Mouse (Mus musculus): ENCODE measurements around the gene Frmd4b. TPM values are rescaled to one million over a fixed set of nuclear protein-coding genes. Genes with fewer than 3 reads are reported as not detected.

Gene Frmd4b
- total RNA-seq, 2 experiments from 2014 or later, result 32.8 to 36.3 TPM

DNA sequence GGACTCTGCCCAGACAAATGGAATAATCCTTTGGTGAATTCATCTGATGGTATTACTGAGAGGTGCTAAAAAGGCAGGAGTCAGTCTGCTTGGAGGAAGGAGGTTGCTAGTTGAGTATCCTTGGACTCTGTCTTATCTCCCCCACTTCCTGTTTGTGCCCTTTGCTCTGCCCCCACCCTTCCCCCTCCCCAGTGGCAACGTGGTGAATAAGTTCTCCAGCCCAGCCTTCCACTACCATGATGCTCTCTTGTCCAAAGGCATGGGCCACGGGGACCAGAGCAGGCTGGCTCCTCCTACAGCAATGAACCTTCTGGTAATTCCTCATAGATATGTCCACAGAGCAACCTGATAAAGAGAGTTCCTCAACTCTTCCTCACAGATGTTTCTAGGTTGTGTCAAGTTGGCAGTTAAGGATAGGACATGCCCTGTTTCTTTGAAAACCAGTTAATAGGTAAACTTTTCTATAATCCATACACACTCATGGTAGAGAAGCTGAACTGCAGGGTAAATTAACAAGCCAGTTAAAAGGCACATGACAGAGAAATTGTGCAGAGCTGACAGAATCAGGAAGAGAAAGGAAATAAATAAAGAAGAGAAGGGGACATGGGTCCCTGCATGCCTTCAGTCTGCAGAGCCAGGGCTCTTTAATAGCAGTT is 187.5 kb downstream of the Frmd4b start:
- DNase-seq (ENCODE audit: low spot score in 2 of 2), result no peak

DNA sequence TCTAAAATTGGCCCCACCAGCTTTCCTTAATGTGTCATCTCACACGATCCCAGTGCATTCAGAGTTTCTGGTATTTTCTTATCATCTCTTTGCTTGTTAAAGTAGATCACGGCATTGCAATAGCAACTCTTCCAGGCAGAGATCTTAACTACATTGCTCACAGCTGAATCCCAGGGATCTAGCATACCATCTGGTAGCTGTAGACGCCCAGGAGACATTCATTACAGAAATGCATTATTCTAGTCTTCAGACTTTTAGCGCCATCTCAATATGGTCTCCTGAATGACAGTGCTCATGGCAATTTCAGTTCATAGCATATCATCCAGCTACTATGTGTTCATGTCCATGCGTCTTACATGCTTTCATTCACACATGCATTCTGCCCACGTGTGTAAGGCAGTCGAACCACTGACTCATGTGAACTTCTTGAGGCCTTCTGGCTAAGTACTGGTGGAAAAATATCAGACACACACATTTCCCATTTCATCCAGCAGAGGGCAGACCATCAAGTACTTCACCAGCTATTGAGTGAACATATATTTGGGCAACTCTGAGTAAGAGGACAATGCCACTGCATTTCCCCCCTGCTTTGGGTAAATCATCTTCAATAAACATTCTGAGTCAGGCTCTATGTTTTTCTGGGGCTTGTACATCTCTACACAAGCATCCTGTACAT is 197.4 kb downstream of the Frmd4b start:
- DNase-seq (ENCODE audit: low spot score in 2 of 2), result peak; percentile 79 to 84

DNA sequence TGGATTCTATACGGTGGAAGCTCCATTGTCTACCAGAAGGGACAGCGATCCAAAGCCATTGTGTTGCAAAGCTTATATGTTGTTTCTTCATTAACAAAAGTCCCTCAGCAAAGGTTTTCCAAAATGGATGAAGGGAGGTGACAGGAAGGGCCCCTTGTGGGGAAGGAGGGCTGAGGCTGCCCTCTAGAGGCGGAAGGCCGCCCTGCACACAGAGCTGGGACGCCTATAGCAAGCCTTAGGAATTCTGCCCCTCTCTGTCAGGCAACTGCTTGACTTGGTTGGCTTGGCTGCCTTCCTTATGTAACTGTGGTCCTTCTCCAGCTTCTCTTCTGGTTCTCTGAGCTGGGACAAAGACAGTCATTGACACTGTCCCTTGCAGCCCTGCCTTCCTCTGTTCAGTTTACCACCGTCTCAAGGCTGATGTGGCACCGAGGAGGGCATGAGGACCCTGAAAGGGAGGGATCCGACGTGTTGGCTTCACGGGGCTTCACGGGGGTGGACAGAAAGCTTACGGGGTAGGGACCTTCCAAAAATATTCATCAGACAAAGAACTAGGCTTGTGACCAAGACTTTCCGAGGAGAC is 200.3 kb downstream of the Frmd4b start:
- DNase-seq (ENCODE audit: low spot score in 2 of 2), result peak; percentile 54 to 63

GRCm38 (mm10) chr6:97415578-97415977 is 201.8 kb downstream of the Frmd4b start:
- peak in 1 of 2 experiments; percentile 52 for DNase-seq (ENCODE audit: low spot score in 2 of 2)

DNA sequence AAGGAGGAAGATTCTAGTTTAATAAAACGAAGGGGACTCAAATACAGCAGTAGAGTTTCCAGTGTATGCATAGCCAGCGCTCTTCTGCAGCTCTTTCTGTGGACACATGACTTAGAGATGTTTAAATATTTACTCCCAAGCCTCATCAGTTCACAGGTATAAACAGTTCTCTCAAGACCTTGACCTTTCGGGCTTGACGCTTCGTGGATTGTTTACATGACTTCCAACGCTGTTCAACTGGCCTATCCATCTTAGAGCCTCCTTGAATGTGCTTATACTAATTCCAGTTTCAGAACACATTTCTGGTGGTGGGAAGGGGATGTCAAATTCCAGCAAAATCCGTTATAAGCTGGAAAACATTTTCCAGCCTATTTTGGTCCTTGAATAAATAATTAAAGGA is 203.9 kb downstream of the Frmd4b start:
- DNase-seq (ENCODE audit: low spot score in 2 of 2), result no peak

- DNase-seq (ENCODE audit: low spot score in 2 of 2), result no peak
Observed at GRCm38 (mm10) chr6:97412403-97412802, 204.9 kb downstream of the Frmd4b start.

GRCm38 (mm10) chr6:97411327-97411726 is 206.0 kb downstream of the Frmd4b start:
- no peak for DNase-seq (ENCODE audit: low spot score in 2 of 2)

DNA sequence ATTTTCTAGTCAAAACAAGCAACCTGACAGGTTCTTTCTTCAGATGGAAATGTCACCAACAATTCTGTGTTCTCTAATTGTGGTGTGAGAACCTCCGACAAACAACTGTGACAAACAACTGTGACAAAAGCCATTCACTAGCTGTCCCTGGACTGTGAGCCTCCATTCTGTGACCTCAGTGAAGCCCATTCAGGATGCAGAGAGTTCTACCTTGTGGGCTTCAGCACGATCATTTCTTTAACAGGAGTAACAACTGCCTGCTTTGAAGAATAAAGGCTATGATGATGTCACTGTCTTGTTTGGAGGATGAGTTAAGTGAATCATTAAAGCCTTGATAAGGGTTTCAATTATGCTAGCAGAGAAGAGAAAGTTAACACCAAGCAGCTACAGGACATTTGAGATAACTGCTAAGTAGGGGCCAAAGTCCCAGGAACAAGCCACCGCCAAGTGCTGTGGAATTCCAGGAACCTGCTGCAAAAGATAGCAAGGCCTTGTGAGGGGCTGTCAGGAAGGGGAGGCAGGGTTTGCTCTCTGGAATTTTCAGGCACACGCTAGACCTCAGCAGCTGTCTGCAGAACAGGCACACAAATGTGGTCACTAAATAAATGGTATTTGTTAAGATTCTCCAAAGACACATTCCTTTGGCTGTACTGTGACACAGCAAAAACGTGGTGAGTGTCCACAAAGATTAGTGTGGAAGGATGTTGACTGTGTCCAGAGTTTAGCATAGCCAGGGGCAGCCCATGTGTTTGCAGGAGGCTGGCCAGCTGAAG is 207.7 kb downstream of the Frmd4b start:
- no peak for DNase-seq (ENCODE audit: low spot score in 2 of 2)

GRCm38 (mm10) chr6:97407914-97408313 is 209.4 kb downstream of the Frmd4b start:
- no peak for DNase-seq (ENCODE audit: low spot score in 2 of 2)

- no peak for DNase-seq (ENCODE audit: low spot score in 2 of 2)
Observed at GRCm38 (mm10) chr6:97407425-97407824, 209.9 kb downstream of the Frmd4b start.

GRCm38 (mm10) chr6:97405311-97405710 is 212.0 kb downstream of the Frmd4b start:
- DNase-seq (ENCODE audit: low spot score in 2 of 2), result no peak

DNA sequence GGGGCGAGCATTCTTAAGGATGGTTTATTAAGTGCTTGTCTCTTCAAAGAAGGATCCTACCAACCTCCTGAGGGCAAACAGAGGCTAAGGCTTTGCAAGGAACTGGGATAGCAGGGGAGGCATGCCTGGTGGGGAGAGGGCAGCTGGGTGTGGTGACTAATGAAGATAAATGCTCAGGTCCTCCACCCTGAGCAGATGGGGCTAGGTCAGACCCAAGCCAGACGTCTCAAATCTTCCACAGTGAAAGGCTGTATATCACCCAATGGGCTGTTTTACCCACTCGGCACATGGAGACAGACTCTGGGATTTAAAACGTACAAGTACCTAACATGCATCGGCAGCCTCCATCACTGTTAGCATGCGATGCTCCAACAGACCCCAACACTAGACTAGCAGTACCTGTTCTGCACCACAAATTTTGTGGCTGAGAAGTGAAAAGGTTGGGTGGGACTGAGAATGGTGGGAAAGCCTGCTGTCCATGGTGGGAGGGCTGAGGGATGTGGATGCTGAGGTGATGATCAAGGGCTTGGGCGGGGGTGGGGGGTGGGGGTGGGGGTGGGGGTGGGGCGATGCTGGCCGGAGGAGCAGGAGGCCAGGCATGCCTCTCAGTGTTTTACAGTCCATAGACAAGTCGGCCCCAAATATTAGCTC is 214.4 kb downstream of the Frmd4b start:
- no peak for DNase-seq (ENCODE audit: low spot score in 2 of 2)

GRCm38 (mm10) chr6:97400446-97400845 is 216.9 kb downstream of the Frmd4b start:
- no peak for DNase-seq (ENCODE audit: low spot score in 2 of 2)

GRCm38 (mm10) chr6:97397935-97398334 is 219.4 kb downstream of the Frmd4b start:
- DNase-seq (ENCODE audit: low spot score in 2 of 2), result no peak

- no peak for DNase-seq (ENCODE audit: low spot score in 2 of 2)
Observed at GRCm38 (mm10) chr6:97396957-97397354, 220.4 kb downstream of the Frmd4b start.

DNA sequence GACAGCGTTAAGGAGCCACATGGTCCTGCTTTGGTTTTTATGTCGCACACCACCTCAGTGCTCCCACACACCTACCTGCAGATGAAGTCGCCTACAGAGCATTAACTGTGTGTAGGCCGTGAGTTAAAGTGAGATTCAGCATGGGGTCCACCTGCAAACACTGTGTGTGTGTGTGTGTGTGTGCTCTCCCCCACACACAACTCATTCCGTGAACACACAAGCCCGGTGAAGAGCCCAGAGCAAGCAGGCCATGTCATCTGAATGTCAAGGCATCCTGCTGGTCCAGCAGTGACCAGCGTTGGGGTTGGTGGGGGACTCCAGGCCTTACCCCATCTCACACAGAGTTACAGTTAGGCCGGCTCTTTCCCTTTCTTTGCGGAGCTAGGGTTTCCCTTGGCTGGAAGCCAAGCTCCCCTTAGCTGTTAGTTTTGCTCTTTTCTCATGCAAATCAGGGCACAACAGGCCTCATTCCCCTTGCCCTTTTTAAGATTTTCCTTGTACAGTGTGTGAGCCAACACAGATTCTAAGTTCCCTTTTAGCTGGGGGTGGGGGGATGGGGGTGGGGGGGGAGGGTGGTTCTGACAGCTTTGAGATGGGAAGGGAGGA is 220.9 kb downstream of the Frmd4b start:
- peak in 1 of 2 experiments; percentile 53 for DNase-seq (ENCODE audit: low spot score in 2 of 2)

DNA sequence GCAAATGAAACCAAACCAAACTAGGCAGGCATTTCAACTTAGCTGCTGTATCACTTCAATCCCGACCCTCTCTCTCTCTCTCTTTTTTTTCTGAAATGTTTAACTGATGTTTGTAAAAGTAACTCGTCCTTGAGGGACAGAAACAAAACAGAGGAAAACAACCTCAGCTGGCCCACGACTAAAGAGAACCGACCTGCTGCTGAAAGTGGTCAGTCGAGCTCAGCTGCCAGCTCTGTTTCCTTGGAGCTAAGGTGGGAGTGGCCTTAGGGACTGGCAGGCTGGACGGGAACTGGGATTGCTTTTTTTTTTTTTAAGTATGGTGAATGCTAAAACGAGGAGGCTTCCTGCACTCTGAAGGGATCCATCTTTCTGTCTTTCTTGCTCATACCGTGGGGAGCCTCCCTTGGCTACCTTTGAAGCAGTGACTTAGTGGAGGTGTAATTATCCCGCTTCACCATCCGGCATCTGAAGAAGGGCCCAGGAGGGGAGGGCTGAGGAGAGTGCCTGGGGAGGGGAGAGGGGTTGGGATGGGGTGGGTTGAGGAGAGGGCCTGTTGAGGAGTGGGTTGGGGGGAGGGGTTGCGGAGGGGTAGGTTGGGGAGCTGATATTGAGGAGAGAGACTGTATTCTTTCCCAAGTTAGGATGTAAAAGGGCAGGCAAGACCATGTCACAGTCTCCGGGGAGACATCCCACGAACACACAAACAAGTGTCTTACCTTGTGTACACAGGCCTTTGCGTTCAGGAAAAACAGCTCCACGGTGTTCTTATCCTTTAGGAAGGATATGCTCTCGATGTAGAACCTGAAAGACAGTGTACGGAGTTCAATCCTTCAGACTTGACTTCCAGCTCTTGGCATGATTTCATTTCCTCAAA is 221.6 kb downstream of the Frmd4b start:
- DNase-seq (ENCODE audit: low spot score in 2 of 2), result peak in 1 of 2 experiments; percentile 48

GRCm38 (mm10) chr6:97394473-97395075 is 222.8 kb downstream of the Frmd4b start:
- DNase-seq (ENCODE audit: low spot score in 2 of 2), result no peak

DNA sequence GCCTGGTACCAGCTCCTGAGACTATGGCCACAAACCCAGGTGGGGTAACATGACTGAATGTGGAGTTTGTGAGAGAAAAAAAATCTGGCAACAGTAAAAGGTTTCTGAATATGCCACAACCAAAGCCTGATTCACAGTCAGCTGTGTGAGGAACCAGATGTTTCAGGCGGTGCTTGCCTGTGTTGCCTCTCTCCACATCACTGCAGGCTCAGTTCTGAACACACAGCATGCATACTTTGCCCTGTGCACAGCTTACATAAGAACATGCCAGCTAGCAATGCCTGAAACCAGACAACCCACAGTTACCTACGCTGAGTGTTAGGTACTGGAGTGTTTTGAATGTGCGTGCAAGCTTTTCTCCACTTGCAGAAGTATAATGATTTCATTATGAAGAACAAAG is 224.4 kb downstream of the Frmd4b start:
- no peak for DNase-seq (ENCODE audit: low spot score in 2 of 2)
